Mouse (Mus musculus) kidney, postnatal 0 days (tissue): ENCODE data around the gene Bbc3. TPM values are rescaled to one million over a fixed set of nuclear protein-coding genes. Genes with fewer than 3 reads are reported as not detected.

Source experiments
- ATAC-seq: fragments of 200-750 bp; cut with Nextera tagmentation; replicated peaks from 2 replicates; pipeline ENCODE4 v1.8.0; 2017; ENCODE audit warnings: low read depth, moderate number of reproducible peaks, moderate TSS enrichment, moderate library complexity; ENCODE audit not compliant: low FRiP score
- DNase-seq: peaks from one replicate; pipeline ENCODE4 v3.0.0-alpha.2; 2016; ENCODE audit warnings: low spot score
- H3K27ac ChIP-seq: fragments of 300-500 bp; sonication (generic); 2 replicates; pipeline ENCODE4 v1.5.1; 2014; ENCODE audit warnings: mild to moderate bottlenecking
- H3K27me3 ChIP-seq: fragments of 300-500 bp; sonication (generic); 2 replicates; pipeline ENCODE4 v1.6.1; 2014; ENCODE audit warnings: low read length, mixed read lengths; ENCODE audit not compliant: insufficient read depth
- H3K36me3 ChIP-seq: fragments of 300-500 bp; sonication (generic); 2 replicates; pipeline ENCODE4 v1.6.1; 2014; ENCODE audit warnings: low read length, mixed read lengths; ENCODE audit not compliant: insufficient read depth
- H3K4me1 ChIP-seq: fragments of 300-500 bp; sonication (generic); replicated peaks from 2 replicates; pipeline ENCODE4 v1.6.1; 2014; ENCODE audit warnings: antibody characterized with exemption, low read length, mixed read lengths; ENCODE audit not compliant: insufficient read depth
- H3K4me2 ChIP-seq: fragments of 300-500 bp; sonication (generic); 2 replicates; pipeline ENCODE4 v1.6.1; 2014; ENCODE audit warnings: mild to moderate bottlenecking, low read length, moderate library complexity, mixed read lengths
- H3K4me3 ChIP-seq: fragments of 300-500 bp; sonication (generic); replicated peaks from 2 replicates; pipeline ENCODE4 v1.5.1; 2014; ENCODE audit warnings: low read depth, low read length
- H3K9ac ChIP-seq: fragments of 300-500 bp; sonication (generic); 2 replicates; pipeline ENCODE4 v1.6.1; 2014; ENCODE audit warnings: low read depth, low read length
- H3K9me3 ChIP-seq: fragments of 300-500 bp; sonication (generic); replicated peaks from 2 replicates; pipeline ENCODE4 v1.6.1; 2016; ENCODE audit warnings: low read length, inconsistent platforms, mixed read lengths
- CTCF ChIP-seq: IDR thresholded peaks from 2 replicates; pipeline ENCODE4 v1.5.1; 2016; ENCODE audit warnings: antibody characterized with exemption, low read depth, mild to moderate bottlenecking, moderate library complexity
- WGBS: fragments of 180-500 bp; shearing (Covaris S2); extraction: QIAGEN DNeasy Blood & Tissue Kit; methylation state at CpG from one replicate; pipeline ENCODE4 v1.1.7; 2014; 5-methylcytosine and 5-hydroxymethylcytosine counted together
- polyA plus RNA-seq: library from polyadenylated mRNA; unstranded; fragments of >200 nt; fragmentation: Nextera tagmentation; extraction: Ambion mirVana; gene quantifications from 2 replicates; pipeline ENCODE4 v1.2.1, GENCODE M21; 2015

Bbc3 gene
- polyA plus RNA-seq, 1 experiment from 2014 or later = 13.1 TPM

DNA sequence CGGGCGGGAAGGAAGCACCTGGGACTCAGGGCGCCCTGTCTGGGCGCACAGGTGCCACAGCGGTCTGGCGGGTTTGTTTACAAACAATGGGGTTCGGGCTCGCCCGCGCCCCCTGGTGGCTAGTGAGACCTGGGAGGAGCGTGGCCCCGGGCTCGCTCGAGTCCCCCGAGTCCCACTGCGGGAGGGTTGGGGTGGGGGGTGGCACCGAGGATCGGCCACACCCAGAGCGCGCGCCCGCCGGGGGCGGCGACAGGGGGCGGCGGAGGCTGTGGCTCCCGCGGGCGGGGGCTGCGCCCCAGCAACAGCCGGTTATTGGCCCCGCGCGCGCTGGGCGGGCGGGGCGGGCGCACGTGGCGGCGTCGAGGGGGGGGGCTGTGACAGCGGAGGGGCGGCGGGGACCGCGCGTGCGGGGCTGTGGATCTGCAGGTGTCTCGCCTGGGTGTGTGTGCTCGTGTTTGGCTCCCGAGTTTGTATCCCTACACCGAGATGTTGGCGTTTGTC lies 1.9 kb downstream of the Bbc3 start:
- no peaks in the 10 kb centered on the region for H3K36me3 ChIP-seq
- peak overlapping the region; percentile 99 for H3K4me2 ChIP-seq
- TF ChIP-seq CTCF = peak; percentile 71
- DNase-seq (peak; percentile 64), ATAC-seq (0 out of 2 replicates have a peak, but pooled peaks have one; percentile 1)
- H3K9ac ChIP-seq = peak overlapping the region; percentile 67
- H3K27ac ChIP-seq = peak overlapping the region; percentile 70
- 2% methylated on average over 44 of the region's 56 CpGs for WGBS
- peak overlapping the region; percentile 80 for H3K4me3 ChIP-seq
- peaks cover 30% of the 10 kb centered on the region for H3K4me1 ChIP-seq
- no peaks in the 10 kb centered on the region for H3K9me3 ChIP-seq
- H3K27me3 ChIP-seq = no peaks in the 10 kb centered on the region

DNA sequence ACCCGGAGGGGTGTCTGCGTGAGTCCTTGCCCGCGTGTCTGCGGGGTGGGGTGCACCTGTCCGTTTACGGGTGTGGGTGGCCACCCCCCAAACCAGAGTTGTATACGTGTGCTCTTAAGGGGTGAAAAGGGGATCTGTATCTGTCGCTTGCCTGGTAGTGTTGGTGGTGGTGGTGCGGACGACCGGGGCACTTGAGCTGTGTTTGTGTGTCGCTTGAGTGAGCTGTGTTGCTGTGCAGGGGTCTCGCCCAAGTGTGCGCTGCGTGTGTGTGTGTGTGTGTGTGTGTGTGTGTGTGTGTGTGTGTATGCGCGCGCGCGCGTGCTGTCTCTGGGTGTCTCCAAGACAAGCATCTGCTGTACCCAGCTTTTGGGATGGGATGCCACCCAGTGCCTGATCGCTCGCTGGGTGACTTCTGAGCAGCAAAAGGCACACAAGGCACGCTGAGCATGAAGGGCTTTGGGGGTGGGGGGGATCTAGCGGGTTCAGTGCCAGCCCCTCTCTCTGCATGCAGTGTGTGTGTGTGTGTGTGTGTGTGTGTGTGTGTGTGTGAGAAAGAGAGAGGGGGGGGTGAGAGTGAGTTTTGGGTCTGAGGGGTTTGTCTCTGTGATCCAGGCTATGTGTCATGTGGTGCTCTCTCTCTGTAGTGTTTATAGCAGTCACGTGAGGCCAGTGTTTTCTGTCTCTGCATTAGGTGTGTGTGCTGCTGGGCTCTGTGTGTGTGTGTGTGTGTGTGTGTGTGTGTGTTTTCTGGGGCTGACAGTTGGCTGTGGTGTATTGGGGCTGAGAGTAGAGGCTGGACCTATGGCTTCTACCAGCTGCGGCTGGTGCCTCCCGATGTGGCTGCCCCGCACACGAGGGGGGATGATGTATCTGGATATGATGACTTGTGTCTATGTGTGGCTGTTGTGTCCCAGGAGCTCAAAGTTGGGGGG lies 2.6 kb downstream of the Bbc3 start:
- Histone ChIP-seq H3K4me2 (peak overlapping the region; percentile 99), H3K9me3 (no peaks in the 10 kb centered on the region), H3K9ac (peak overlapping the region; percentile 67; the same call in 1 of the 2 replicates), H3K4me1 (peaks cover 30% of the 10 kb centered on the region), H3K27ac (peak overlapping the region; percentile 98), H3K4me3 (peak overlapping the region; percentile 80), H3K36me3 (no peaks in the 10 kb centered on the region), H3K27me3 (no peaks in the 10 kb centered on the region)
- no peak for ATAC-seq
- TF ChIP-seq CTCF = no peak
- DNase-seq = peak; percentile 53
- under 1% methylated on average over 29 of the region's 31 CpGs for WGBS

DNA sequence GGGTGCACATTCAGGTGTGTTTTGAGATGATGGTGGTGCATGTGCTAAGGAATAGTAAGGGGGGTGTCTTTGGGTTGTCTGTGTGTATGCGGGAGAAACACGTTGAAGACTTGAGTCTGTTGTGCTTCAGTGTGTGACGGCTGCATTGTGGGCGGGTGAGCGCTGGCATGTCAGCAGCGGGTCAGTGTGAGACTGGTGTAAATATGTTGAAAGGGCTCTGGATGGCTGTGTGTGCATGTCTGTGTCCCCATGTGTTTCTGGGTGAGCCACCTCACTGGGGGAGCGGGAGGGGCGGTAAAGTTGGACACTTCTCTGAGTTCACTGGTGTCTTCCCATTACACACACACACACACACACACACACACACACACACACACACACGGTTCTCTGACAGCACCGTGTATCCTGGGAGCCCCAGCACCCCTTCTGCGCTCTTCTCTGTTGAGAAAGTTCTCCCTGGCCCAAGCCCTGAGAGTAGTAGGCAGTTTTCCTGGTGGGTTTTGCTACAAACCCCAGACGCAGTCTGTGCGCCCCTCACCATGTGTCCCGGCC lies 3.3 kb downstream of the Bbc3 start:
- under 1% methylated on average over 14 of the region's 14 CpGs for WGBS
- Histone ChIP-seq H3K4me3 (peak overlapping the region; percentile 80), H3K4me2 (peak overlapping the region; percentile 99), H3K27ac (peak overlapping the region; percentile 98), H3K9ac (peak overlapping the region; percentile 92), H3K27me3 (no peaks in the 10 kb centered on the region), H3K36me3 (no peaks in the 10 kb centered on the region), H3K4me1 (peaks cover 30% of the 10 kb centered on the region), H3K9me3 (no peaks in the 10 kb centered on the region)
- no peak for ATAC-seq
- no peak for TF ChIP-seq CTCF
- peak; percentile 43 for DNase-seq

DNA sequence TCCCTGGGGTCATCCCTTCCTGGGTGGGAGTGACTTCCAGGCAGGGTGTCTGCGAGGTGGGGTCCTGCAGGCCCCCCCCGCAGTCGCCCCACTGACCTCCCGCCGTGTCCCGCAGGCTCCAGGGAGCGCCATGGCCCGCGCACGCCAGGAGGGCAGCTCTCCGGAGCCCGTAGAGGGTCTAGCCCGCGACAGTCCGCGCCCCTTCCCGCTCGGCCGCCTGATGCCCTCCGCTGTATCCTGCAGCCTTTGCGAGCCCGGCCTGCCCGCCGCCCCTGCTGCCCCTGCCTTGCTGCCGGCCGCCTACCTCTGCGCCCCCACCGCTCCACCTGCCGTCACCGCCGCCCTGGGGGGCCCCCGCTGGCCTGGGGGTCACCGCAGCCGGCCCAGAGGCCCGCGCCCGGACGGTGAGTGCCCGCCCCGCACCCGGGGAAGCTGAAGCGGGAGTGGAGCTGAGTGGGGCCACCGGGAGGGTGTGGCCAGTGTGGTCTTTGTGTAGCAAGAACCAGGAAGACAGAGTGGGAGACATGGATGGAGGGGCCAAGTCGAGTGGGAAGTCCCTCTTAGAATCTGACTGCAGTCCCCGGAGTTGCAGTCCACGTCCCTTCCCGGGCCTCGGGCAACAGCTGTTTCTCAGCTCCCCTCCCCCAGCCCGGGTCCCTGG lies 3.9 kb downstream of the Bbc3 start:
- Histone ChIP-seq H3K4me3 (peak overlapping the region; percentile 80), H3K4me2 (peak overlapping the region; percentile 99), H3K9me3 (no peaks in the 10 kb centered on the region), H3K27me3 (no peaks in the 10 kb centered on the region), H3K4me1 (peaks cover 30% of the 10 kb centered on the region), H3K36me3 (no peaks in the 10 kb centered on the region), H3K27ac (peak overlapping the region; percentile 98), H3K9ac (peak overlapping the region; percentile 92)
- DNase-seq (peak; percentile 60), ATAC-seq (no peak)
- under 1% methylated on average over 49 of the region's 49 CpGs for WGBS
- TF ChIP-seq CTCF = no peak

DNA sequence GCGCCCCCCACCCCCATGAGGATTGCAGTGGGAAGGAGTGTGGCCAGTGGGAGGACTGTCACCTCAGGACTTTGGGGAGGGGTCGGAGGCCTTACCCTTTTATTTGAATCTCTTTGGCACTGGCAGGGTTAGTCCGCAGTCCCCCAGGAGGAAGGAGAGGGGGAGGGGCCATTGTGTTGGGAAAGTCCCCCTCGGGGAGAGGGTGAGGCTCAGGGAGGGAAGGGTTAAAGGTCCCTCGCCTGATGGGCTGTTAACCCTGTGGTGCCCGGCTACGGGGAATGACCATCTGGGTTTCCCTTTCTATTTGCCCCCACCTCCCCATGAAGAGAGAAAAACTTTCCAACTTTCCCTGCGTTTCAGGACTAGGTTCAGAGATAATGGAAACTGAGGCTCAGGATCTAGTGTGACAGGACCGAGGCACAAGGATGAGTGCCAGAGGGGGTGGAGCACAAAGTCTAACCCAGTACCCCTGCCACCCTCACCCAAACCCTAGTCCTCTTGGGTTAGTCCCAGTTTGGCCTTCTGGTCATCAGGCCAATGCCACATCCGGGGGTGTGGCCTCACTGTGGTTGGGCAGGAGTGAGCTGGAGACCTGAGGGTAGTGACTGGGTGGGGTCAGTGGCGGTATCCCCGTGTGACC lies 4.6 kb downstream of the Bbc3 start:
- no peak for TF ChIP-seq CTCF
- peaks cover 30% of the 10 kb centered on the region for H3K4me1 ChIP-seq
- H3K9me3 ChIP-seq = no peaks in the 10 kb centered on the region
- no peaks in the 10 kb centered on the region for H3K27me3 ChIP-seq
- H3K4me2 ChIP-seq = peak overlapping the region; percentile 99
- DNase-seq (peak; percentile 89), ATAC-seq (peak; percentile 26)
- H3K9ac ChIP-seq = peak overlapping the region; percentile 92
- H3K27ac ChIP-seq = peak overlapping the region; percentile 98
- WGBS = 0% methylated on average over 11 of the region's 12 CpGs
- H3K4me3 ChIP-seq = peak overlapping the region; percentile 80
- 0 out of 2 replicates have a peak, but pooled peaks cover 6% of the 10 kb centered on the region for H3K36me3 ChIP-seq
